Mouse (Mus musculus) neural tube, embryonic 14.5 days (tissue): ENCODE results near the gene Kifap3. TPM values are rescaled to one million over a fixed set of nuclear protein-coding genes. Genes with fewer than 3 reads are reported as not detected.
A peak's percentile ranks its signal among the peaks of the same experiment; 100 is the strongest.
"Not testable (repeated sequence)": the region's sequence is repeated elsewhere in the genome, so short reads cannot be mapped to it uniquely, and the experiment has no call there.

Experiments
- ATAC-seq: fragments of 200-750 bp; cut with Nextera tagmentation; 2 replicates; pipeline ENCODE4 v1.8.0; 2017; ENCODE audit warnings: low read depth, mild to moderate bottlenecking, moderate TSS enrichment, moderate library complexity
- H3K27ac ChIP-seq: fragments of 300-500 bp; sonication (generic); 2 replicates; pipeline ENCODE4 v1.5.1; 2014; ENCODE audit warnings: low read depth, mild to moderate bottlenecking, control low read depth, low read length, moderate library complexity, mixed read lengths
- H3K27me3 ChIP-seq: fragments of 300-500 bp; sonication (generic); 2 replicates; pipeline ENCODE4 v1.6.1; 2014; ENCODE audit warnings: low read length; ENCODE audit not compliant: control insufficient read depth, insufficient read depth
- H3K36me3 ChIP-seq: fragments of 300-500 bp; sonication (generic); 2 replicates; pipeline ENCODE4 v1.6.1; 2014; ENCODE audit warnings: low read length, mixed read lengths; ENCODE audit not compliant: control insufficient read depth, insufficient read depth
- H3K4me1 ChIP-seq: fragments of 300-500 bp; sonication (generic); 2 replicates; pipeline ENCODE4 v1.6.1; 2014; ENCODE audit warnings: low read length; ENCODE audit not compliant: control insufficient read depth, insufficient read depth
- H3K4me2 ChIP-seq: fragments of 300-500 bp; sonication (generic); 2 replicates; pipeline ENCODE4 v1.6.1; 2014; ENCODE audit warnings: mild to moderate bottlenecking, low read depth, low read length, control low read depth
- H3K4me3 ChIP-seq: fragments of 300-500 bp; sonication (generic); 2 replicates; pipeline ENCODE4 v1.5.1; 2014; ENCODE audit warnings: low read depth, low read length, control low read depth, mixed read lengths
- H3K9ac ChIP-seq: fragments of 300-500 bp; sonication (generic); replicated peaks from 2 replicates; pipeline ENCODE4 v1.6.1; 2014; ENCODE audit warnings: low read depth, mild to moderate bottlenecking, control low read depth, low read length, mixed read lengths
- H3K9me3 ChIP-seq: fragments of 300-500 bp; sonication (generic); 2 replicates; pipeline ENCODE4 v1.6.1; 2016; ENCODE audit warnings: low read length; ENCODE audit not compliant: control insufficient read depth
- WGBS: fragments of 180-500 bp; shearing (Covaris S2); extraction: QIAGEN DNeasy Blood & Tissue Kit; methylation state at CpG from one replicate; pipeline ENCODE4 v1.1.7; 2014; 5-methylcytosine and 5-hydroxymethylcytosine counted together
- polyA plus RNA-seq: library from polyadenylated mRNA; unstranded; fragments of >200 nt; fragmentation: Nextera tagmentation; extraction: Ambion mirVana; gene quantifications from 2 replicates; pipeline ENCODE4 v1.2.1, GENCODE M21; 2014

The Kifap3 gene
- polyA plus RNA-seq, 1 experiment from 2014 or later = 178 TPM

DNA sequence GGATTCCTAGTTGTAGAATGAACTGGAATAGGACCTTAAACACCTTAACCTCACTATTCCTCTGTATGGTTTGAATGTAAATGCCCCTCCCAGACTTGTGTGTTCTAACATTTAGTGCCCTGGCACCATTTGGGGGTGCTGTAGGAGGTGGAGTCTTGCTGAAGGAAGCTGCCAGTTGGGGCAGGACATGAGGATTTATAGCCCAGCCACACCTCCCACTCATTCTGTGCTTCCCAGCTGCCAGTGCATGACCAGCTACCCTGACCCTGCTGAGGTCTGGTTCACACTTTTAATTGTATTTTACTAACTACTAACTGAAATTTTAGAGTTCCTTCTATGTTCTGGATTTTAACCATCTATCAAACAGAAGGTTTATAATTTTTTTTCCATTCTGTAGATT is 50.1 kb downstream of the Kifap3 start:
- no peak overlapping the region for H3K27ac ChIP-seq
- H3K36me3 ChIP-seq = no peaks in the 10 kb centered on the region
- no peaks in the 10 kb centered on the region for H3K27me3 ChIP-seq
- H3K9ac ChIP-seq = no peak overlapping the region
- H3K9me3 ChIP-seq = no peaks in the 10 kb centered on the region
- no peak overlapping the region for H3K4me2 ChIP-seq
- H3K4me3 ChIP-seq = no peak overlapping the region
- no peak for ATAC-seq
- H3K4me1 ChIP-seq = no peaks in the 10 kb centered on the region

DNA sequence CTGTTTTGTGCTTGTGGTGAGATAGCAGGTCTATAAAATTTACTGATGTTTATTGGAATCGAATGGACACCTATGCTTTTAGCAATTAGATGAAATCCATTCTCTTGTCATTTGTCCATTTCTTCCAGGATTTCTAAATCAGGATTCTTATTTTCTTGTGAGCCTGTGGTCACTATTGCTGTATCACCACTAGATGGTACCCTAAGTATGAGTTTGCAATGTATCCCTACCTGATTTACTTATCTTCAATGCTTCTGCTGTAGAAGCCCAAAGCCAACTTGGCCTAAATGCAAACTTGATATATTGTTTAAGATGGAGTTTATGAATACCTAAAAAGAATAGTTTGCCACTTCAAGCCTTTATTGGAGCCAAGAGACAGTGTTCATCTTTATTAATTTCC is 54.7 kb downstream of the Kifap3 start:
- Histone ChIP-seq H3K27ac (no peak overlapping the region), H3K36me3 (no peaks in the 10 kb centered on the region), H3K9me3 (no peaks in the 10 kb centered on the region), H3K9ac (no peak overlapping the region), H3K4me1 (no peaks in the 10 kb centered on the region), H3K4me2 (no peak overlapping the region), H3K4me3 (no peak overlapping the region), H3K27me3 (no peaks in the 10 kb centered on the region)
- ATAC-seq = no peak
- 82% methylated on average over 1 of the region's 1 CpGs for WGBS

- H3K27ac ChIP-seq = no peak overlapping the region
- no peaks in the 10 kb centered on the region for H3K27me3 ChIP-seq
- no peak for ATAC-seq
- no peak overlapping the region for H3K4me2 ChIP-seq
- no peak overlapping the region for H3K4me3 ChIP-seq
- H3K9me3 ChIP-seq = no peaks in the 10 kb centered on the region
- H3K9ac ChIP-seq = no peak overlapping the region
- no peaks in the 10 kb centered on the region for H3K36me3 ChIP-seq
- 90% methylated on average over 2 of the region's 2 CpGs for WGBS
- H3K4me1 ChIP-seq = no peaks in the 10 kb centered on the region
Observed at GRCm38 (mm10) chr1:163835062-163835461, 55.7 kb downstream of the Kifap3 start.

DNA sequence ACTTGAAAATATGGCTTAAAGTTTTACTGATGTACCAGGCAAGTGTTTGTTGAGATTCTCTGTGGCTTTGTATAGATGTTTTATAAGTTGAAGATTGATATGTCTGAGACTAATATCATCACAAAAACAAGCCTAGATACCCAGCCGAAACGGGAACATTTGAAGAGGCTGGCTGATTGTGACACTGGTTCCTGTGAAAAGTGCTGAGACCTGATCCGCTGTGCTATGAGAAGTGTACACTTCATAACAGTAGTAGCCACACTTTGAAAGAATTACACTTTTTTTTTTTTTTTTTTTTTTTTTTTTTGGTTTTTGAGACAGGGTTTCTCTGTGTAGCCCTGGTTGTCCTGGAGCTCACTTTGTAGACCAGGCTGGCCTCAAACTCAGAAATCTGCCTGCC is 59.1 kb downstream of the Kifap3 start:
- H3K27ac ChIP-seq, H3K4me2 ChIP-seq, ATAC-seq, H3K9ac ChIP-seq, H3K4me3 ChIP-seq, H3K27me3 ChIP-seq, H3K4me1 ChIP-seq, H3K9me3 ChIP-seq, H3K36me3 ChIP-seq: not testable (repeated sequence)
- 99% methylated on average over 3 of the region's 3 CpGs for WGBS

DNA sequence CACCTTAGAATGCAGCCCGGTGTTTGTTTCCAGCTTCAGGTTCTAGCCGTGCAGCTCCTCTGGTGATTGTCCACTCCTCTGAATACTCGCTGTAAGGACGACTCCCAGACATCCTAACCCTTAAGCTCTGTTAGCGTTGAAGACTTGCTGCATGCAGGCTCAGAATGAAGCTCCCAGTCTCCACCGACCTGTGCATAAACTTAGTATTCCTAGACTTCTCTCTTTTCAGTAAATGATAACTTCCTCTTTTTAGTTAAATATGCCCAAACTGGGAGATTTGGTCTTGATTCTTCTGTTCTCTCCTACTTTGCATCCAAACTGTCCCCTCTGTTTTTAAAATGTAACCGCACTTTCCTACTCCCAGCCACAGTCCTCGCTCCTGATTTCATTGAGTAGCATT is 61.2 kb downstream of the Kifap3 start:
- no peak overlapping the region for H3K27ac ChIP-seq
- H3K9me3 ChIP-seq = no peaks in the 10 kb centered on the region
- no peak overlapping the region for H3K9ac ChIP-seq
- H3K4me1 ChIP-seq = no peaks in the 10 kb centered on the region
- H3K36me3 ChIP-seq = no peaks in the 10 kb centered on the region
- 90% methylated on average over 8 of the region's 8 CpGs for WGBS
- H3K27me3 ChIP-seq = no peaks in the 10 kb centered on the region
- no peak for ATAC-seq
- H3K4me2 ChIP-seq = no peak overlapping the region
- H3K4me3 ChIP-seq = no peak overlapping the region

GRCm38 (mm10) chr1:163842238-163842637 is 62.9 kb downstream of the Kifap3 start:
- ATAC-seq = peak; percentile 28; the same call in 1 of the 2 replicates
- H3K9ac ChIP-seq = no peak overlapping the region
- 52% methylated on average over 2 of the region's 2 CpGs for WGBS
- H3K27me3 ChIP-seq = no peaks in the 10 kb centered on the region
- H3K9me3 ChIP-seq = no peaks in the 10 kb centered on the region
- no peaks in the 10 kb centered on the region for H3K36me3 ChIP-seq
- no peak overlapping the region for H3K4me3 ChIP-seq
- no peak overlapping the region for H3K27ac ChIP-seq
- H3K4me2 ChIP-seq = no peak overlapping the region
- H3K4me1 ChIP-seq = no peaks in the 10 kb centered on the region

DNA sequence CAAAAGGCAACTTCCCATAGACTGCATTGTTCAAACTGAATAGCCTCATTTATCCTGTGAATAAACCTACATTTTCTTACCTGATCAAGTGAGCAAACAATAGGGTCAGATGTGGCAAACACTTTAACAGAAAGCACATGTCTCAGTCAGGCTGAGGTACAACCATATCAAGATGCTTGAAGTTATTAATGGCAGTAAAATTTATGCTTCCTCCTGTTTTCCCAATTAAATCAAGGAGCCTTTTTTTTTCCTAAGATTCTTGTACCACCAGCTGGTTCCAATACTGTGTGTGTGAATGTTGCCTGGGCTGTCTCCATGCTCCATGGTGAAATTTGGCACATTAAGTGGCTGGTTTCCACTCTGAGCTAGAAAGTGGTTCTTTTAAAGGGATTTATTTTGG is 64.5 kb downstream of the Kifap3 start:
- no peak overlapping the region for H3K4me3 ChIP-seq
- ATAC-seq = no peak
- no peaks in the 10 kb centered on the region for H3K9me3 ChIP-seq
- H3K27ac ChIP-seq = no peak overlapping the region
- no peak overlapping the region for H3K9ac ChIP-seq
- no peaks in the 10 kb centered on the region for H3K27me3 ChIP-seq
- no peaks in the 10 kb centered on the region for H3K4me1 ChIP-seq
- no peak overlapping the region for H3K4me2 ChIP-seq
- H3K36me3 ChIP-seq = peaks cover 1% of the 10 kb centered on the region; the same call in 1 of the 2 replicates

DNA sequence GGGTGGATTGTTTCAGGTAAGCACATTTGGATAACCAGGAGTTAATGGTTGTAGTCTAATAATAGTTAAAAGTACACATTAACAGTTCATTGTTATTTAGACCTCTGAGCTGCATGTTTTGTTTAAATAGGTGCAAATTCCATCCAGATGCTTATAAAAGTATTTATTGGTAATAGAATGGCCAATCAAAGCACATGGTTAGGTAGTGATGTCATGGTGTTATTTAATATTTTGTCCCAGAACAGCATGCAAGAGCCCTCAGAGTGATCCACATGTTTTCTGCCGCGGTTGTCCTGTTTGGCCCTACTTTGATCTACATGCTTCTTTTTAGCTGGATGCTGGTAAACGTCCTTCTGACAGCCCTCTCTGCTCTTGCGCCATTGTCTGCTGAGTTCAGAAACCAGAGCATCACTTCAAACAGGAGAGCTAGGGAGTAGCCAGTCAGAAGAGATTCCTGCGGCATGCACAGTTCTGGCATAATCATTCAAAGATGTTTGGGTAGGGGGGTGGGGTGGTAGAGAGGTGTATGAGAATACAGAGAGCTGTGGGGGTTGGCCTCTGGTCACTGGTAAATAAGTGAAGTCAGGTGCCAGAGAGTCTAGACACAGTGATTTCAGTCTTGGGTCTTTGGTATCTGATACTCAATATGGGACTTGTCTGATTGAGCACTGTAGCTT is 73.6 kb downstream of the Kifap3 start:
- ATAC-seq = no peak
- Histone ChIP-seq H3K9me3 (no peaks in the 10 kb centered on the region), H3K4me2 (no peak overlapping the region), H3K9ac (no peak overlapping the region), H3K4me1 (no peaks in the 10 kb centered on the region), H3K36me3 (peaks cover 15% of the 10 kb centered on the region), H3K27ac (no peak overlapping the region), H3K4me3 (no peak overlapping the region), H3K27me3 (no peaks in the 10 kb centered on the region)
- WGBS = 76% methylated on average over 5 of the region's 5 CpGs

GRCm38 (mm10) chr1:163858420-163858819 is 79.0 kb downstream of the Kifap3 start:
- Histone ChIP-seq H3K36me3 (peaks cover 28% of the 10 kb centered on the region), H3K4me1 (no peaks in the 10 kb centered on the region), H3K27ac (no peak overlapping the region), H3K27me3 (no peaks in the 10 kb centered on the region), H3K9me3 (no peaks in the 10 kb centered on the region), H3K4me2 (no peak overlapping the region), H3K4me3 (no peak overlapping the region), H3K9ac (no peak overlapping the region)
- 90% methylated on average over 2 of the region's 2 CpGs for WGBS
- no peak for ATAC-seq
